Mouse (Mus musculus): ENCODE measurements around the gene Pan3. TPM values are rescaled to one million over a fixed set of nuclear protein-coding genes. Genes with fewer than 3 reads are reported as not detected.
A peak's percentile ranks its signal among the peaks of the same experiment; 100 is the strongest.

Pan3 gene
- total RNA-seq, 2 experiments from 2014 or later = 96.7 to 114 TPM

DNA sequence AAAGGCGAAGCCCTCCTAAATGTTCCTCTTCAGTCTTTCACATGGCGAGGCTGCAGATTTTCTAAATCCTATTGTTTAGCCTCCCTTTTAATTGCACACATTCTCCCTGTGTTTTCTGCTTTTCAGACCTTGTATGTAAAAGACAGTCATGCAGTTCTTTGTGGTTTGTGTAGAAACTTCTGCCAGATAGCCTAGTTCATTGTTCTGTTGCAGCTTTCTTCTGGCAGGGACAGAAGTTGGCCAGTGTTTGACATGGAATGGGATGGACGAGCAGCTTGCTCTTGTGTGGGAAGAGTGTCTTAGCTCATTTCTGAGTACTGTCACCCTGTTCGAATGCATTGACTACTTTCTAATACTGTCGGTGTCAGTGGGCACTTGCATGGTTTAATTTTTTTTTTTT is 6.5 kb downstream of the Pan3 start:
- DNase-seq (ENCODE audit: low spot score in 2 of 2) = no peak
- TF ChIP-seq CTCF (conservative IDR thresholded peaks at IDR 0.05) = no peak
- Histone ChIP-seq H3K4me3 (no peak overlapping the region), H3K27ac (peak overlapping the region; percentile 16; the same call in 1 of the 2 replicates)

GRCm38 (mm10) chr5:147440996-147441507 is 11.1 kb downstream of the Pan3 start:
- no peak for TF ChIP-seq CTCF (conservative IDR thresholded peaks at IDR 0.05)
- no peak overlapping the region for H3K4me3 ChIP-seq
- no peak overlapping the region for H3K27ac ChIP-seq
- DNase-seq (ENCODE audit: low spot score in 2 of 2) = no peak

GRCm38 (mm10) chr5:147441979-147442378 is 12.0 kb downstream of the Pan3 start:
- Histone ChIP-seq H3K27ac (no peak overlapping the region), H3K4me3 (no peak overlapping the region)
- TF ChIP-seq CTCF (conservative IDR thresholded peaks at IDR 0.05) = no peak
- DNase-seq (ENCODE audit: low spot score in 2 of 2) = no peak

DNA sequence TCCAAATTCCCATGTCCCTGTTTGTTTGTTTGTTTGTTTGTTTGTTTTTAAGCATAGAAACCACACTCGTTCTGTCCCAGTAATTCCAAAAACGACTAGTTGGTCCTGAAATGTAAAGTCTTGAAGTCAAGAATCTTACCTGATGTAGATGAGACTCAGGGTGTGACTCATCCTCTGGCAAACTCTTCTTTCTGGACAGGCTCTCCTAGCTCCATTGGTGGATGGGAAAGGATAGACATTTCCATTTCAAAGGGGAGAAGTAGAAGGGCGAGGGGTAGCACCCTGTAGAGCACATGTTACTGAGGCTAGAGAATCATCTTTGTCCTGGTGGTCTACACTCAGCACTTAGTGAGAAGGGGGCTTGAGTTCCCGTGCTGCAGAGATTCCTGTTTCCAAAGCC is 12.8 kb downstream of the Pan3 start:
- Histone ChIP-seq H3K4me3 (no peak overlapping the region), H3K27ac (no peak overlapping the region)
- no peak for DNase-seq (ENCODE audit: low spot score in 2 of 2)
- TF ChIP-seq CTCF (conservative IDR thresholded peaks at IDR 0.05) = no peak

- Histone ChIP-seq H3K27ac (no peak overlapping the region), H3K4me3 (no peak overlapping the region)
- no peak for DNase-seq (ENCODE audit: low spot score in 2 of 2)
- no peak for TF ChIP-seq CTCF (conservative IDR thresholded peaks at IDR 0.05)
Observed at GRCm38 (mm10) chr5:147444298-147444697, 14.3 kb downstream of the Pan3 start.

GRCm38 (mm10) chr5:147444757-147445156 is 14.8 kb downstream of the Pan3 start:
- no peak overlapping the region for H3K27ac ChIP-seq
- TF ChIP-seq CTCF (conservative IDR thresholded peaks at IDR 0.05) = no peak

DNA sequence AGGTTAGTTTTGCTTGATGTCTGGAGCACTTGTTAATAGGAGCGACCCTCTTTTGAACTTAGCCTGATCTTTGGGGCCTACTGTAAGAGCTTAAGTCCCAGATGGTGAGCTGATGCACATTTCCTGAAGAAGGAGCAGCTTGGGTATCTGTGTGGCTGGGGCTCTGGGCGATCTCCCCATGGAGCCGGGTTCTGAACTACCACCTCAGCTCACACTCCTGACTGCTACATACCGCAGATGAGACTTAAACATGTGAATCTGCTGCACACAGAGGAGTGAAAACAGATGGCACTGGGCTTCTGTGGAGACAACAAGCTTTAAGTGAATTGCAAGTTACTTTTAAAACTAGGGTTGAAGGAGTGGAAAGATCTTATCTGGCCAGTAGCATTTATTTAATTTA is 15.3 kb downstream of the Pan3 start:
- TF ChIP-seq CTCF (conservative IDR thresholded peaks at IDR 0.05) = no peak
- DNase-seq (ENCODE audit: low spot score in 2 of 2) = no peak
- Histone ChIP-seq H3K4me3 (no peak overlapping the region), H3K27ac (no peak overlapping the region)

More at GRCm38 (mm10) chr5:147444757-147445156, 14.8 kb downstream of the Pan3 start:
- no peak overlapping the region for H3K4me3 ChIP-seq
- DNase-seq (ENCODE audit: low spot score in 2 of 2) = no peak

GRCm38 (mm10) chr5:147448526-147448925 is 18.6 kb downstream of the Pan3 start:
- TF ChIP-seq CTCF (conservative IDR thresholded peaks at IDR 0.05) = no peak
- H3K27ac ChIP-seq = peak overlapping the region; percentile 79
- H3K4me3 ChIP-seq = no peak overlapping the region
- DNase-seq (ENCODE audit: low spot score in 2 of 2) = no peak

GRCm38 (mm10) chr5:147448933-147449332 is 19.0 kb downstream of the Pan3 start:
- DNase-seq (ENCODE audit: low spot score in 2 of 2) = peak in 1 of 2 experiments; percentile 25
- Histone ChIP-seq H3K4me3 (no peak overlapping the region), H3K27ac (peak overlapping the region; percentile 79)
- TF ChIP-seq CTCF (conservative IDR thresholded peaks at IDR 0.05) = no peak

- H3K4me3 ChIP-seq = no peak overlapping the region
- TF ChIP-seq CTCF (conservative IDR thresholded peaks at IDR 0.05) = no peak
- no peak overlapping the region for H3K27ac ChIP-seq
- DNase-seq (ENCODE audit: low spot score in 2 of 2) = no peak
Observed at GRCm38 (mm10) chr5:147456491-147456890, 26.5 kb downstream of the Pan3 start.

DNA sequence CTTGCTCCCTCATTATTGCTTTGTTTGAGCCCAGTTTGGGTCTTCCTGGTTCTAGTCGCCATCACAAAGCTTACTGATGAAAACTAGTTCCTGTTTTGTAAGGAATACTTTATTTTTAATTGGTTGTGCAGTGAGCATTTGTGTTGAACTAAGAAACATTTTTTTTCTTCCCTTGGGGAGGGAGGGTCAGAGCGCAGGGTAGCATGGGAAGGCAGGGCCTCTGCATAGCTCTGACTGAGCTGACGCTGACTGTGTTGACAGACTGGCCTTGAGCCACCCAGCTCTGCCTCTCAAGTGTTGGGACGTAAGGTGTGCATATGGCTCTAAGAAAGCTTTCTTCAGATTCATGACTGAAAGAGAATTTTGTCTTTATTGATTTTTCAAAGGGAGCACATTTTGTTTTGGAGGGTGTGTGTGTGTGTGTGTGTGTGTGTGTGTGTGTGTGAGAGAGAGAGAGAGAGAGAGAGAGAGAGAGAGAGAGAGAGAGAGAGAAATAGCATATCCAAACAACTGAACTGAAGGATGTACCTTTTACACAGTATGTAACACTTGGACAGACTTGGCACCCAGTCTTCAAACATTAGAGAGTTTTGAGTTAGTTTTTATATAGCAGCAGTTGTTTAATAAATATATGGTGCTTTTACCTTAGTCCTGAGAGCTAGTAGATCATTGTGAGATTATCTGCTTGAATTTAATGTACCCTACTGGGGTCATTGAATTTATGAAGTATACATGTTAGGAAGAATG is 30.0 kb downstream of the Pan3 start:
- no peak for DNase-seq (ENCODE audit: low spot score in 2 of 2)
- Histone ChIP-seq H3K27ac (no peak overlapping the region), H3K4me3 (no peak overlapping the region)
- TF ChIP-seq CTCF (conservative IDR thresholded peaks at IDR 0.05) = no peak

DNA sequence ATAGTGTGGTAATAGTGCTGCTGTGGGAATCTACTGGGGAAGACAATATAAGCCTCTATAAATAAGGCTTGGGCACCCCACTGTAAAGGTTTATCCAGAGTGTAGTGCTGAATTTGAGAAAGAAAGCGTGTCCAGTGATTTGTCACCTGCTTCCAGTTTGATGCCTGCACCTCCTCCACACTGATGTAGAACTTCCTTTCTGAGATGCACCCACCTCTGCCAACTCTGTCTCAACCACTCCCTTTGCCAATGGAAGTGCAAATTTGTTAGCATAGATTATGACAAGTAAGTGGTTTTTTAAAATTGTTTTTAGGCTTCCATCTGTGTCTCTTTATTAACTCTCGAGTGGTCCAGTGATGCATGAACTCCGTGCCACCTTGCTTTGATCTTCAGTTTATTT is 33.3 kb downstream of the Pan3 start:
- no peak for TF ChIP-seq CTCF (conservative IDR thresholded peaks at IDR 0.05)
- Histone ChIP-seq H3K27ac (no peak overlapping the region), H3K4me3 (no peak overlapping the region)
- no peak for DNase-seq (ENCODE audit: low spot score in 2 of 2)

- no peak for TF ChIP-seq CTCF (conservative IDR thresholded peaks at IDR 0.05)
- no peak overlapping the region for H3K27ac ChIP-seq
- no peak overlapping the region for H3K4me3 ChIP-seq
- DNase-seq (ENCODE audit: low spot score in 2 of 2) = no peak
Observed at GRCm38 (mm10) chr5:147466361-147466760, 36.4 kb downstream of the Pan3 start.

- TF ChIP-seq CTCF (conservative IDR thresholded peaks at IDR 0.05) = no peak
- no peak overlapping the region for H3K27ac ChIP-seq
- no peak for DNase-seq (ENCODE audit: low spot score in 2 of 2)
- H3K4me3 ChIP-seq = no peak overlapping the region
Observed at GRCm38 (mm10) chr5:147471163-147471562, 41.2 kb downstream of the Pan3 start.
